Mouse (Mus musculus): ENCODE data around the gene Adgrb2. TPM values are rescaled to one million over a fixed set of nuclear protein-coding genes. Genes with fewer than 3 reads are reported as not detected.

Adgrb2 gene
- polyA plus RNA-seq, 1 experiment from 2014 or later: 1.3 TPM

GRCm38 (mm10) chr4:130055160-130056010, 70.7 kb downstream of the Adgrb2 start:
- 82% methylated on average over 14 of the region's 14 CpGs for WGBS
- Histone ChIP-seq H3K9me3 (replicated peaks) (no peaks in the 10 kb centered on the region), H3K4me1 (replicated peaks) (peaks cover 12% of the 10 kb centered on the region), H3K27ac (no peak overlapping the region), H3K4me3 (no peak overlapping the region), H3K4me2 (no peak overlapping the region), H3K27me3 (no peaks in the 10 kb centered on the region; the same call in 1 of the 2 replicates), H3K36me3 (no peaks in the 10 kb centered on the region), H3K9ac (no peak overlapping the region)
- ATAC-seq (replicated peaks; ENCODE audit: insufficient number of reproducible peaks, insufficient read depth, low FRiP score, low read depth): no peak

GRCm38 (mm10) chr4:130056011-130056322, 71.3 kb downstream of the Adgrb2 start:
- no peaks in the 10 kb centered on the region for H3K9me3 ChIP-seq (replicated peaks)
- 62% methylated on average over 3 of the region's 3 CpGs for WGBS
- H3K4me1 ChIP-seq (replicated peaks): peaks cover 7% of the 10 kb centered on the region; the same call in 1 of the 2 replicates
- no peak overlapping the region for H3K27ac ChIP-seq
- no peaks in the 10 kb centered on the region; the same call in 1 of the 2 replicates for H3K27me3 ChIP-seq
- H3K36me3 ChIP-seq: no peaks in the 10 kb centered on the region
- no peak overlapping the region for H3K9ac ChIP-seq
- no peak overlapping the region for H3K4me3 ChIP-seq
- ATAC-seq (replicated peaks; ENCODE audit: insufficient number of reproducible peaks, insufficient read depth, low FRiP score, low read depth): no peak
- no peak overlapping the region for H3K4me2 ChIP-seq

GRCm38 (mm10) chr4:130056471-130056870, 71.8 kb downstream of the Adgrb2 start:
- Histone ChIP-seq H3K9ac (no peak overlapping the region), H3K4me3 (no peak overlapping the region), H3K27ac (no peak overlapping the region), H3K9me3 (replicated peaks) (no peaks in the 10 kb centered on the region), H3K4me1 (replicated peaks) (0 out of 2 replicates have a peak, but pooled peaks cover 4% of the 10 kb centered on the region), H3K27me3 (no peaks in the 10 kb centered on the region; the same call in 1 of the 2 replicates), H3K4me2 (no peak overlapping the region), H3K36me3 (no peaks in the 10 kb centered on the region)
- ATAC-seq (replicated peaks; ENCODE audit: insufficient number of reproducible peaks, insufficient read depth, low FRiP score, low read depth): no peak
- WGBS: 71% methylated on average over 3 of the region's 3 CpGs

GRCm38 (mm10) chr4:130060937-130061336, 76.3 kb downstream of the Adgrb2 start:
- Histone ChIP-seq H3K4me1 (replicated peaks) (no peaks in the 10 kb centered on the region), H3K27me3 (peaks cover 14% of the 10 kb centered on the region), H3K4me2 (no peak overlapping the region), H3K27ac (no peak overlapping the region), H3K4me3 (no peak overlapping the region), H3K9ac (no peak overlapping the region), H3K9me3 (replicated peaks) (no peaks in the 10 kb centered on the region), H3K36me3 (no peaks in the 10 kb centered on the region)
- no peak for ATAC-seq (replicated peaks; ENCODE audit: insufficient number of reproducible peaks, insufficient read depth, low FRiP score, low read depth)

- Histone ChIP-seq H3K36me3 (no peaks in the 10 kb centered on the region), H3K4me1 (replicated peaks) (no peaks in the 10 kb centered on the region), H3K9me3 (replicated peaks) (no peaks in the 10 kb centered on the region), H3K4me3 (no peak overlapping the region), H3K27ac (no peak overlapping the region), H3K27me3 (peaks cover 15% of the 10 kb centered on the region), H3K4me2 (no peak overlapping the region), H3K9ac (no peak overlapping the region)
- no peak for ATAC-seq (replicated peaks; ENCODE audit: insufficient number of reproducible peaks, insufficient read depth, low FRiP score, low read depth)
- 52% methylated on average over 7 of the region's 7 CpGs for WGBS
These were observed 78.5 kb downstream of the Adgrb2 start for GRCm38 (mm10) chr4:130063191-130063590.

- no peaks in the 10 kb centered on the region for H3K4me1 ChIP-seq (replicated peaks)
- 15% methylated on average over 8 of the region's 8 CpGs for WGBS
- no peaks in the 10 kb centered on the region for H3K36me3 ChIP-seq
- H3K27ac ChIP-seq: no peak overlapping the region
- H3K9ac ChIP-seq: no peak overlapping the region
- no peak overlapping the region for H3K4me3 ChIP-seq
- no peak for ATAC-seq (replicated peaks; ENCODE audit: insufficient number of reproducible peaks, insufficient read depth, low FRiP score, low read depth)
- H3K9me3 ChIP-seq (replicated peaks): no peaks in the 10 kb centered on the region
- H3K4me2 ChIP-seq: no peak overlapping the region
- peaks cover 15% of the 10 kb centered on the region for H3K27me3 ChIP-seq
These were observed 82.1 kb downstream of the Adgrb2 start for GRCm38 (mm10) chr4:130066816-130067215.

GRCm38 (mm10) chr4:130070523-130070922, 85.9 kb downstream of the Adgrb2 start:
- Histone ChIP-seq H3K9me3 (replicated peaks) (no peaks in the 10 kb centered on the region), H3K27ac (no peak overlapping the region), H3K4me3 (no peak overlapping the region), H3K27me3 (peaks cover 15% of the 10 kb centered on the region; the same call in 1 of the 2 replicates), H3K4me2 (no peak overlapping the region), H3K9ac (no peak overlapping the region), H3K4me1 (replicated peaks) (0 out of 2 replicates have a peak, but pooled peaks cover 6% of the 10 kb centered on the region), H3K36me3 (no peaks in the 10 kb centered on the region)
- WGBS: 58% methylated on average over 3 of the region's 3 CpGs
- ATAC-seq (replicated peaks; ENCODE audit: insufficient number of reproducible peaks, insufficient read depth, low FRiP score, low read depth): no peak

- 84% methylated on average over 2 of the region's 2 CpGs for WGBS
- ATAC-seq (replicated peaks; ENCODE audit: insufficient number of reproducible peaks, insufficient read depth, low FRiP score, low read depth): no peak
These were observed 87.1 kb downstream of the Adgrb2 start for GRCm38 (mm10) chr4:130071758-130072157.

More at GRCm38 (mm10) chr4:130071758-130072157, 87.1 kb downstream of the Adgrb2 start:
- H3K9me3 ChIP-seq (replicated peaks): no peaks in the 10 kb centered on the region
- no peak overlapping the region for H3K27ac ChIP-seq
- H3K4me1 ChIP-seq (replicated peaks): 0 out of 2 replicates have a peak, but pooled peaks cover 6% of the 10 kb centered on the region
- no peak overlapping the region for H3K4me3 ChIP-seq
- H3K9ac ChIP-seq: no peak overlapping the region
- H3K27me3 ChIP-seq: peaks cover 22% of the 10 kb centered on the region
- H3K4me2 ChIP-seq: no peak overlapping the region
- H3K36me3 ChIP-seq: no peaks in the 10 kb centered on the region

Other genes with a start within 250 kb of the Adgrb2 start
- gene Khdrbs1, start 242.6 kb upstream of the Adgrb2 start, polyA plus RNA-seq (2015; fragmentation: Nextera tagmentation; extraction: Ambion mirVana): 64.8 and 73.1 TPM in 2 replicates
- 347 and 442 TPM in 2 replicates for gene Ptp4a2, start 173.7 kb upstream of the Adgrb2 start, polyA plus RNA-seq (2015; fragmentation: Nextera tagmentation; extraction: Ambion mirVana)
- gene Spocd1, start 55.6 kb upstream of the Adgrb2 start, polyA plus RNA-seq (2015; fragmentation: Nextera tagmentation; extraction: Ambion mirVana): 0.30 and 0.31 TPM in 2 replicates
- gene Col16a1, start 63.0 kb downstream of the Adgrb2 start, polyA plus RNA-seq (2015; fragmentation: Nextera tagmentation; extraction: Ambion mirVana): 36.5 and 55.2 TPM in 2 replicates
- 48.9 and 63.0 TPM in 2 replicates for gene Pef1, start 117.7 kb downstream of the Adgrb2 start, polyA plus RNA-seq (2015; fragmentation: Nextera tagmentation; extraction: Ambion mirVana)
- gene Hcrtr1, start 154.5 kb downstream of the Adgrb2 start, polyA plus RNA-seq (2015; fragmentation: Nextera tagmentation; extraction: Ambion mirVana): 0.13 TPM in 1 of 2 replicates, not detected in the other
- 52.0 and 57.2 TPM in 2 replicates for gene Tinagl1, start 190.3 kb downstream of the Adgrb2 start, polyA plus RNA-seq (2015; fragmentation: Nextera tagmentation; extraction: Ambion mirVana)
- not detected in 2 replicates for gene Gm853, start 237.5 kb downstream of the Adgrb2 start, polyA plus RNA-seq (2015; fragmentation: Nextera tagmentation; extraction: Ambion mirVana)